Mouse (Mus musculus): Measurements from ENCODE around the gene Uvrag. TPM values are rescaled to one million over a fixed set of nuclear protein-coding genes. Genes with fewer than 3 reads are reported as not detected.

Uvrag gene
- polyA plus RNA-seq, 1 experiment from 2014 or later = 9.7 TPM

DNA sequence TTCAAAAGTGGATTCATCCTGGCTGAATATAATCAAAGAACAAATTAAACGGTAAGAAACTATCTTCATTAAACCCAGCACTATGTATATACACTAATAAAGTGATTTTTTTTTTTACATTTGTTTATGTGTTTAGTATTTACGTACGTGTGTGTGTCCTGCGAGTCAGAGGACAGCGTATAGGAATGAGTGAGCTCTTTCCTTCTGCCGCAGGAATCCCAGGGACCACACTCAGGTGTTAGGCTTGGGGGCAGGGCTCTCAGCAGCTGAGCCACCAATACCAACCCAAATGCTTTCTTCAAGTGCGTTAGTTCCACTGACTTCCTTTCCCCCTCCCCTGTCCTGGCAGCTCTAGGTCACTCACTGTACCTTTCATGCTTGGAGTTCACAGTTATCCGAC lies 125.0 kb downstream of the Uvrag start:
- Histone ChIP-seq H3K4me3 (no peak overlapping the region), H3K4me1 (0 out of 2 replicates have a peak, but pooled peaks cover 6% of the 10 kb centered on the region), H3K27me3 (ENCODE audit: low read depth, poor library complexity, severe bottlenecking) (no peaks in the 10 kb centered on the region), H3K36me3 (no peaks in the 10 kb centered on the region), H3K9me3 (replicated peaks) (no peaks in the 10 kb centered on the region), H3K27ac (replicated peaks) (no peak overlapping the region)
- DNase-seq (ENCODE audit: low spot score) = no peak
- 87% methylated on average over 8 of the region's 8 CpGs for WGBS

DNA sequence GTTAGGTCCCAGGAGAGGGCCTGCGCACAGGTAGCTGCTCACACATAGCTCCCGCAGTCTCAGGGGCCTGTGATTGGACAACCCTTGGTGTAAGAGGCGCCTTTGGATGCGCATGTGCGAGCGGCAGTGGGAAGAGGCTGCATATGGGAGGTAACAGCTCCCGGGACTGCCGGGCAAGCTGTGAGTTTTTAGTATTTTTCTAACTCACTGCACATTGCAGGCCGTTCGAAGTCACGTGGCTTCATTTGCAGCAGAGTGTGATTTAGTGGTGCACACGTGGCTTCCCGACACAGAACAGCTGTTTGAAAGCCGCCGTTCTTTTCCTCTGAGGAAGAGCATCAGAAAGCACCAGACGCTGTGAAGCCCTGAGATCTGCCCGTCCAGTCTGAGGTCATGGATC lies 125.5 kb downstream of the Uvrag start:
- H3K36me3 ChIP-seq = no peaks in the 10 kb centered on the region
- no peak overlapping the region for H3K27ac ChIP-seq (replicated peaks)
- WGBS = 86% methylated on average over 17 of the region's 17 CpGs
- no peaks in the 10 kb centered on the region for H3K9me3 ChIP-seq (replicated peaks)
- no peak overlapping the region for H3K4me3 ChIP-seq
- H3K4me1 ChIP-seq = 0 out of 2 replicates have a peak, but pooled peaks cover 6% of the 10 kb centered on the region
- no peak for DNase-seq (ENCODE audit: low spot score)
- no peaks in the 10 kb centered on the region for H3K27me3 ChIP-seq (ENCODE audit: low read depth, poor library complexity, severe bottlenecking)

DNA sequence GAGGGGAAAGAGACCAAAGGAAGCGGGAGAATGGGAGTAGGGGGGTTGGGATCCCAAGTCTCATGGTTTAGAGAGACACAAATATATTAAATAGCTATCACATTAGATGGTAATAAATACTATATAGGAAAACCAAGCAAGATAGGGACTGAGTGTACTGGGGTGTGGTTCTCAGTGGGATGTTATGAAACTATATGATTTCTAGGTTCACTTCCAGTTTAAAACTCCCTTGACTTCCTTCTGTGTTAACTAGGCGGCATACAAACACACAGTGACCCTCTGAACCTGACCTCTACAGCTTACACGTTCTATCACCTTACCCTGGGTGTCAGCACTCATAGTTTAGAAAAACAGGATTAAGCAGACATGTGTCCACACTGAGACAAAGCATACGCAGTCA lies 126.3 kb downstream of the Uvrag start:
- Histone ChIP-seq H3K9me3 (replicated peaks) (no peaks in the 10 kb centered on the region), H3K4me1 (0 out of 2 replicates have a peak, but pooled peaks cover 6% of the 10 kb centered on the region), H3K4me3 (no peak overlapping the region), H3K27ac (replicated peaks) (no peak overlapping the region), H3K36me3 (no peaks in the 10 kb centered on the region), H3K27me3 (ENCODE audit: low read depth, poor library complexity, severe bottlenecking) (no peaks in the 10 kb centered on the region)
- no peak for DNase-seq (ENCODE audit: low spot score)
- 76% methylated on average over 4 of the region's 4 CpGs for WGBS

DNA sequence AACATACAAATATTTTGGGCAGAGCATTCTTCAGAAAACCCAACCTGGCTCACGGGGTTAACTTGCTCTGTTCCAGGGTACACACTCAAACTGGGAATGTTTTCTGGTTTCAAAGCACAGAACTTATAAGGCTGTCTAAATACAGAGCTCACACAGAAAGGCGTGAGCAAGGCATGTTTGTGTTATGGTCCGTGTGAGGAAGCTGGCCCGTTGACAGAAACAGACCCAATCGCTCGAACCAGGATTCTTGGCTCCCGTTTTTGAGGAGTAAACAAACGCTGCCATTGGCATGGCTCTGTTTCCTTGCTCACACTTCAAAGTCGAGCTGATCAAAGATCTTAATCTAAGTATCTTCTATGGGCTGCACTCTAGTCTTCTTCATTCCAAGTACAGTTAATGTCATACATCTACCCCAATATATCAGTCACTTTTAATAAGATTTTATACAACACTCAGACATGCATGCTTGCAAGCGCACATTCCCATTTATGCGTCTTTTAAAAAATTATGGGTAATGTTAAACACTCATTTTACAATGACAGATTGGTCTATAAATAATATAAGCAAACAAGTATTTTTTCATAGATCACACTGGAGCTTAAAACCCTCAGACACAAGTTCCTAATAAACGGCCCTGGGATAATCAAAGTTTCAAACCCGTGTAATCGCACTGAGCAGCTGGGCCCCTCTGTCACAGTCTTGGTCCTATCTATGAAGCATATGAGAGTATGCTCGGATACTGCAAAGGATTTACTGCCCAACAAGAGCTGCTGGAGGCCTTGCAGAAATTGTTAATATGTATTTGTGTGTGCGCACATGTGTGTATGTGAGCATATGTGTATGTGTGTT lies 133.2 kb downstream of the Uvrag start:
- no peak overlapping the region for H3K27ac ChIP-seq (replicated peaks)
- no peaks in the 10 kb centered on the region for H3K27me3 ChIP-seq (ENCODE audit: low read depth, poor library complexity, severe bottlenecking)
- H3K4me3 ChIP-seq = no peak overlapping the region
- 0 out of 2 replicates have a peak, but pooled peaks cover 6% of the 10 kb centered on the region for H3K36me3 ChIP-seq
- 90% methylated on average over 16 of the region's 16 CpGs for WGBS
- DNase-seq (ENCODE audit: low spot score) = no peak
- no peaks in the 10 kb centered on the region for H3K4me1 ChIP-seq
- no peaks in the 10 kb centered on the region for H3K9me3 ChIP-seq (replicated peaks)

DNA sequence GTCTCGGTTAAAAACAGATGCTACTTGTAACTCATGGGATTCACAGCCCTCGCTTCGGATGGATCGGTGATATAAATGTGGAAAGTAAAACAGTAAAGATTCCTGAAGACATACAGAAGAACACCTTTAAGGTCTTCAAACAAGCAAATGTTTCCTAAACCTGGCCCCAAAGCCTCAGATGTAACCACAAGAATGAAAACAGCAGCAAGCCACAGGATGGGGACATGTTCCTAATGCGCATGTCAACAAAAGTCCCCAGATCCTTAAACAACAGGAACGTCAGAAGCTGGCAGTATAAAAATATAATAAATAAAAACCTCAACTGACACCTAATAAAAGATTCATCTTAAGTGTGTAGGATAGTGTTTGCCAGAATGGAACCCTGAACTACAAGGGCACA lies 137.7 kb downstream of the Uvrag start:
- Histone ChIP-seq H3K27me3 (ENCODE audit: low read depth, poor library complexity, severe bottlenecking) (no peaks in the 10 kb centered on the region), H3K36me3 (0 out of 2 replicates have a peak, but pooled peaks cover 6% of the 10 kb centered on the region), H3K4me1 (no peaks in the 10 kb centered on the region), H3K4me3 (no peak overlapping the region), H3K27ac (replicated peaks) (no peak overlapping the region), H3K9me3 (replicated peaks) (no peaks in the 10 kb centered on the region)
- 92% methylated on average over 6 of the region's 6 CpGs for WGBS
- no peak for DNase-seq (ENCODE audit: low spot score)

DNA sequence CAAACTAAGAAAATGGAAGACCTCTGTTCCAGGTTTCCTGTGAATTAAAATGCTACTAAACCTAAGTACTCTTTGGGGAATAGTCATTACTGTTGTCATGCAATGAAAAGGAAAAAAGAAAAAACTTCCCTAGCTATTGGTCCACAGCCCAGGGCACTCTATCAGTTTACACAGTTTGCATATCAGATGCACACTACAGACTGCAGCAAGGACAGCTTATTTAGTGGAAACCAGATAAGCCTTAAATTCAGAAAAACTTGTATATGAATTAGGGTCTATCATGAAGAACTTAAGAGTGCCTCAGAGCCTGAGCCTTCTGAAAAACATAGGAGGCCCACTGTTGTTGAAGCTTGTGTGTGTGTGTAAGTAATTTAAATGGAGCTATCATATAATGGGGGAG lies 142.2 kb downstream of the Uvrag start:
- Histone ChIP-seq H3K4me1 (0 out of 2 replicates have a peak, but pooled peaks cover 6% of the 10 kb centered on the region), H3K36me3 (no peaks in the 10 kb centered on the region), H3K27me3 (ENCODE audit: low read depth, poor library complexity, severe bottlenecking) (no peaks in the 10 kb centered on the region), H3K27ac (replicated peaks) (no peak overlapping the region), H3K4me3 (no peak overlapping the region), H3K9me3 (replicated peaks) (no peaks in the 10 kb centered on the region)
- no peak for DNase-seq (ENCODE audit: low spot score)

DNA sequence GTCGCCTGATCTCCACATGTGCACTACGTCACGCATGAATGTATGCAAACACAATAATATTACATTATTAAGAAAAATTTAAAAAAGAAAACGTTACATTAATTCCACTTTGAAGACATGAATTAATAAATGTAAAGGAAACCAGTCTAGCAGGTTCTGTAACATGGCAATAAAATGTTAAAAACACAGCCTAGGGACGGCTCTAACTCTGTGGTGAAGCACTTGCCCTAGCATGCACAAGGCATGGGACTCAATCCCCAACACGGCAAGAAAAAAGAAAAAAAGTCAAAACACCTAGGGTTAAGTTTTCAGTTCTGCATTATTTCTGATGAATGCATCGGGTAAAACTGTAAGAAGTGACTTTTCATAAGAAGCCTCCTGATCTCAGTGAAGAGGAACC lies 143.2 kb downstream of the Uvrag start:
- Histone ChIP-seq H3K9me3 (replicated peaks) (no peaks in the 10 kb centered on the region), H3K27me3 (ENCODE audit: low read depth, poor library complexity, severe bottlenecking) (no peaks in the 10 kb centered on the region), H3K4me3 (no peak overlapping the region), H3K4me1 (0 out of 2 replicates have a peak, but pooled peaks cover 6% of the 10 kb centered on the region), H3K27ac (replicated peaks) (no peak overlapping the region), H3K36me3 (no peaks in the 10 kb centered on the region)
- WGBS = 91% methylated on average over 7 of the region's 7 CpGs
- no peak for DNase-seq (ENCODE audit: low spot score)

DNA sequence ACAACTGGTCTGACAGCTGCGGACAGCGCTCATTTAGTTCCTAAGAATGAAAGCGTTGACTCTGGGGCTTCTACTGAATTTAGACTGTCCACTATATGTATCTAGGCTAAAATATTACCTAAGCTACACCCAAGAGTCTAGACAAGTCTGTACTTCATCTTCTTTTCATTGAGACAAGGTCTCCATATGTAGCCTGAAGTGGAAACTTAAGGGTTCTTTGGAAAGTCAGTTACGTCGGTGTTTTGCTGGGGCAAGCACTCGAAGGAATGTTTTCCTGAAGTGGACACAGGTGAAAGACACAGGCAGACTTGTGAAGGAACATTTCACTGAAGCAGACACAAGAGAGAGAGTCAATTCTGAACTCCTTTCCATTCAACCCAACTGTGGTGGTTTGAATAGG lies 144.2 kb downstream of the Uvrag start:
- 98% methylated on average over 6 of the region's 6 CpGs for WGBS
- H3K9me3 ChIP-seq (replicated peaks) = no peaks in the 10 kb centered on the region
- no peak for DNase-seq (ENCODE audit: low spot score)
- H3K27ac ChIP-seq (replicated peaks) = no peak overlapping the region
- 0 out of 2 replicates have a peak, but pooled peaks cover 6% of the 10 kb centered on the region for H3K4me1 ChIP-seq
- no peaks in the 10 kb centered on the region for H3K27me3 ChIP-seq (ENCODE audit: low read depth, poor library complexity, severe bottlenecking)
- H3K36me3 ChIP-seq = no peaks in the 10 kb centered on the region
- no peak overlapping the region for H3K4me3 ChIP-seq

DNA sequence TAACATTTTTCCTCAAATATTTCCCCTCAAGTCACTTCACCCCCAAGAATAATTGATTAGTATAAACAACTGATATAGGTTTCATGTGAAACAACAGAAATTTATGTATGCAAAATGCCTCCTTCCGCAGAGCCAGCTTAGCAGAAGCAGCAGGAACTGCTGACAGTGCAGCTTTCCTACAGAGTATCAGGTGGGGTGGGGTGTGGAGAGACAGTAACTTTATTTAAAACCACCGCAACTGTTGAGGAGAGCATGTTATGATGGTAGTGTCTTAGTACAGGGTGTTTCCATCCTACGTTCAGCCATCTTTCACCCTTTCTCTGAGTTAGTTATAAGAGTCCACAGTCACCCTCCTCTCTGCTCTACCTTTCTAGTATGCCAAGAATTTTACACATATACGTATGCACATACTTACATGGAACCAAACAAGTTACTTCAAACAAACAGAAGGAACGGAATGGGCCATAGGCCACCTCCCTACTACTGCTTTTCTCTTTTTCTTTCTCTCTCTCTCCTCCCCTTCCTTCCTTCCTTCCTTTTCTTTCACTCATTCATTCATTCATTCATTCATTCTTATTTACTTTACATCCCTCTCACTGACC lies 145.7 kb downstream of the Uvrag start:
- Histone ChIP-seq H3K9me3 (replicated peaks) (no peaks in the 10 kb centered on the region), H3K27ac (replicated peaks) (no peak overlapping the region), H3K36me3 (no peaks in the 10 kb centered on the region), H3K4me1 (0 out of 2 replicates have a peak, but pooled peaks cover 6% of the 10 kb centered on the region), H3K4me3 (no peak overlapping the region), H3K27me3 (ENCODE audit: low read depth, poor library complexity, severe bottlenecking) (no peaks in the 10 kb centered on the region)
- no peak for DNase-seq (ENCODE audit: low spot score)
- 88% methylated on average over 5 of the region's 5 CpGs for WGBS

DNA sequence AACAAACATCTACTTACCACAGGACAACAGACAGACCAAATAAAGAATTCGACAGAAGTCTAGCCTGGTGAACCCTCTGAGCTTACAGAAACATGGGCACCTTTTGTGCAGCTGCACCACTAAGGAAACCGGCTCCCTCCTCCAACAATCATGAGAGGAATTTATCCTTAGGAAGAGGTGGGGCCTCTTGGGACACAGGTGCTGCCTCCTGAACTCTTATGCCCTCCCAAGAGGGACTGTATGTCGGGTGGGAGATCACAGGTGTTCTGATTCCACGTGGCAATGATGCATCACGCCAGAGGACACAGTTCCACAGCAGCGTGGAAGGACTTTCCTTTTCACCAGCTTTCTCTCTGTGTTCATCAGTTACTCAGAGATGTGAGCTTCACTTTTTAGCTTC lies 146.8 kb downstream of the Uvrag start:
- Histone ChIP-seq H3K4me3 (no peak overlapping the region), H3K4me1 (0 out of 2 replicates have a peak, but pooled peaks cover 6% of the 10 kb centered on the region), H3K9me3 (replicated peaks) (no peaks in the 10 kb centered on the region), H3K27ac (replicated peaks) (no peak overlapping the region), H3K27me3 (ENCODE audit: low read depth, poor library complexity, severe bottlenecking) (no peaks in the 10 kb centered on the region), H3K36me3 (no peaks in the 10 kb centered on the region)
- WGBS = 88% methylated on average over 6 of the region's 6 CpGs
- DNase-seq (ENCODE audit: low spot score) = no peak

DNA sequence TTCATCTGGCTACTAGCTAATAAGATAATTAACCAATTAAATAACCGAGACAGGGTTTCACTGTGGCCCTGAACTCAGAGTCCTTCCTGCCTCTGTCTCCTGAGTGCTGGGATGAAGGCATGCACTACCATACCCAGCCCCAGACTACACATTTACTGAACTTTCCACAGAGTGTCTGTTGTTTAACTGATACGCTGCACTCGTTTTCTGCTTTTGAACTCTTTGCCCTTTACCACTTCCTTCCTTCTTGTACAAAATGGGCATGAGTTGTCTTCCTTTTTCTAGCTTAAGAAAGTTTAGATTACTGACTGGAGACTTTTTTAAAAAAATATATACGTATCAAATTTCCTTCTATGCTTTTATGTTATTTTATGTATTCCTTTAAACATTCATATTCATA lies 147.5 kb downstream of the Uvrag start:
- no peak overlapping the region for H3K4me3 ChIP-seq
- no peaks in the 10 kb centered on the region for H3K27me3 ChIP-seq (ENCODE audit: low read depth, poor library complexity, severe bottlenecking)
- no peaks in the 10 kb centered on the region for H3K36me3 ChIP-seq
- DNase-seq (ENCODE audit: low spot score) = no peak
- 92% methylated on average over 4 of the region's 4 CpGs for WGBS
- H3K9me3 ChIP-seq (replicated peaks) = no peaks in the 10 kb centered on the region
- 0 out of 2 replicates have a peak, but pooled peaks cover 6% of the 10 kb centered on the region for H3K4me1 ChIP-seq
- no peak overlapping the region for H3K27ac ChIP-seq (replicated peaks)

DNA sequence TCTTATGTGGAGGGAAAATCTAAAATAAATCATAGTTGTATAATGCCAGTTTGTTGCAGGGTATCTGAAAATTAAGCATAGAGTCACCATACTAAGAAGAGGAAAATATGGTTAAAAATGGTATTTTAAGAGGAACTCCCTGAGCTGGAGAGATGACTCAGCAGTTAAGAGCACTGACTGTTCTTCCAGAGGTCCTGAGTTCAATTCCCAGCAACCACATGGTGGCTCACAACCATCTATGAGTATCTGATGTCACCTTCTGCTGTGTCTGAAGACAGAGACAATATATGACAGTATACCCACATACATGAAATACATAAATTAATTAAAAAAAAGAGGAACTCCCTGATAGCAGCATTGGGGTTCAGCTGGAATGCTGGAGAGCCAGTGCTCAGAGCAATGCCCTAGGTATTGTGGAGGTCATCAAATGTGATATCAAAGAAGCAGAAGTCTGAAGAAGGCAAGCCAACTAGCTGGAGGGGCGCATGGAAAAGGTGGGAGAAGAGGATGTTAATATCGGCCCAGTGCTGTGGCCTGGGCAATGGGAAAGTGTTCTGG lies 149.7 kb downstream of the Uvrag start:
- Histone ChIP-seq H3K9me3 (replicated peaks) (no peaks in the 10 kb centered on the region), H3K27me3 (ENCODE audit: low read depth, poor library complexity, severe bottlenecking) (no peaks in the 10 kb centered on the region), H3K4me1 (peaks cover 8% of the 10 kb centered on the region), H3K27ac (replicated peaks) (no peak overlapping the region), H3K36me3 (0 out of 2 replicates have a peak, but pooled peaks cover 8% of the 10 kb centered on the region), H3K4me3 (no peak overlapping the region)
- DNase-seq (ENCODE audit: low spot score) = no peak
- WGBS = 88% methylated on average over 2 of the region's 2 CpGs

DNA sequence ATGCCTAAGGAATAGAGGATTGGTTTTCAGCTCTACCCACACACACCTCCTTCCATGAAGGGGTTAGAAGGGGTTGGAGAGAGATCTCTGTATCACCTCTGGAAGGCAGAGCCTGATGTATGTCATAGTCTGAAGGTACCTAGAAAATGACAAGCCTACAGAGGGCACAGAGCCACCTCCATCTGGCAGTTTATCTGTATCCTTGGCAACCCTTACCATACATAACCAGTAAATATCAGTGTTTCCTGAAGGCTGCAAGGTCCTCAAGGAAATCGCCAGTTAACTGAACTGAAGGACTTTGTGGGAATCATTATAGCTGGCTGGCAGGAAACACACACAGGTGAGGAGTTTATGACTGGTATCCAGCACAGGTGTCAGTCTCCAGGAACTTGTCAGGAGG lies 150.4 kb downstream of the Uvrag start:
- Histone ChIP-seq H3K27me3 (ENCODE audit: low read depth, poor library complexity, severe bottlenecking) (no peaks in the 10 kb centered on the region), H3K4me3 (no peak overlapping the region), H3K27ac (replicated peaks) (no peak overlapping the region), H3K36me3 (0 out of 2 replicates have a peak, but pooled peaks cover 8% of the 10 kb centered on the region), H3K4me1 (peaks cover 15% of the 10 kb centered on the region), H3K9me3 (replicated peaks) (no peaks in the 10 kb centered on the region)
- WGBS = 87% methylated on average over 1 of the region's 1 CpGs
- no peak for DNase-seq (ENCODE audit: low spot score)
